Mouse (Mus musculus): Measurements from ENCODE around the gene Morn3. TPM values are rescaled to one million over a fixed set of nuclear protein-coding genes. Genes with fewer than 3 reads are reported as not detected.

Gene Morn3
- polyA plus RNA-seq, 1 experiment from 2014 or later = 3.6 TPM

- H3K27ac ChIP-seq (replicated peaks; ENCODE audit: low read depth, low read length) = no peak overlapping the region
- H3K9me3 ChIP-seq (ENCODE audit: control insufficient read depth, low read length) = 0 out of 2 replicates have a peak, but pooled peaks cover 4% of the 10 kb centered on the region
- H3K27me3 ChIP-seq (replicated peaks; ENCODE audit: control insufficient read depth, insufficient read depth, low read length) = no peaks in the 10 kb centered on the region
- 33% methylated on average over 6 of the region's 6 CpGs for WGBS
- H3K9ac ChIP-seq (ENCODE audit: low read depth, low read length) = no peak overlapping the region
- DNase-seq (ENCODE audit: low spot score) (no peak), ATAC-seq (ENCODE audit: low read depth) (no peak)
- H3K4me2 ChIP-seq (ENCODE audit: low read depth, low read length) = no peak overlapping the region
- H3K4me3 ChIP-seq (ENCODE audit: low read depth, low read length) = no peak overlapping the region
- H3K36me3 ChIP-seq (ENCODE audit: control insufficient read depth, insufficient read depth, low read length) = peaks cover 12% of the 10 kb centered on the region
- H3K4me1 ChIP-seq (ENCODE audit: control insufficient read depth, insufficient read depth, low read length) = peaks cover 8% of the 10 kb centered on the region; the same call in 1 of the 2 replicates
These were observed 11.3 kb downstream of the Morn3 start for GRCm38 (mm10) chr5:123035564-123035963.

- H3K9ac ChIP-seq (ENCODE audit: low read depth, low read length) = no peak overlapping the region
- peaks cover 12% of the 10 kb centered on the region for H3K36me3 ChIP-seq (ENCODE audit: control insufficient read depth, insufficient read depth, low read length)
- H3K4me3 ChIP-seq (ENCODE audit: low read depth, low read length) = no peak overlapping the region
- no peak for ATAC-seq (ENCODE audit: low read depth)
- no peak overlapping the region for H3K4me2 ChIP-seq (ENCODE audit: low read depth, low read length)
- WGBS = 89% methylated on average over 4 of the region's 4 CpGs
- H3K27me3 ChIP-seq (replicated peaks; ENCODE audit: control insufficient read depth, insufficient read depth, low read length) = no peaks in the 10 kb centered on the region
- 0 out of 2 replicates have a peak, but pooled peaks cover 4% of the 10 kb centered on the region for H3K9me3 ChIP-seq (ENCODE audit: control insufficient read depth, low read length)
- DNase-seq (ENCODE audit: low spot score) = no peak
- peaks cover 8% of the 10 kb centered on the region; the same call in 1 of the 2 replicates for H3K4me1 ChIP-seq (ENCODE audit: control insufficient read depth, insufficient read depth, low read length)
- no peak overlapping the region for H3K27ac ChIP-seq (replicated peaks; ENCODE audit: low read depth, low read length)
These were observed 11.7 kb downstream of the Morn3 start for GRCm38 (mm10) chr5:123035089-123035488.

- Histone ChIP-seq H3K9ac (ENCODE audit: low read depth, low read length) (no peak overlapping the region), H3K4me2 (ENCODE audit: low read depth, low read length) (no peak overlapping the region), H3K36me3 (ENCODE audit: control insufficient read depth, insufficient read depth, low read length) (peaks cover 19% of the 10 kb centered on the region), H3K27ac (replicated peaks; ENCODE audit: low read depth, low read length) (no peak overlapping the region), H3K27me3 (replicated peaks; ENCODE audit: control insufficient read depth, insufficient read depth, low read length) (no peaks in the 10 kb centered on the region), H3K9me3 (ENCODE audit: control insufficient read depth, low read length) (0 out of 2 replicates have a peak, but pooled peaks cover 4% of the 10 kb centered on the region), H3K4me1 (ENCODE audit: control insufficient read depth, insufficient read depth, low read length) (no peaks in the 10 kb centered on the region), H3K4me3 (ENCODE audit: low read depth, low read length) (no peak overlapping the region)
- DNase-seq (ENCODE audit: low spot score) (no peak), ATAC-seq (ENCODE audit: low read depth) (no peak)
- 65% methylated on average over 7 of the region's 7 CpGs for WGBS
These were observed 13.1 kb downstream of the Morn3 start for GRCm38 (mm10) chr5:123033646-123034160.

- no peak for ATAC-seq (ENCODE audit: low read depth)
These were observed 15.5 kb downstream of the Morn3 start for GRCm38 (mm10) chr5:123031312-123031711.

GRCm38 (mm10) chr5:123029729-123030128 is 17.1 kb downstream of the Morn3 start:
- no peak overlapping the region for H3K4me2 ChIP-seq (ENCODE audit: low read depth, low read length)
- 62% methylated on average over 6 of the region's 7 CpGs for WGBS
- no peak overlapping the region for H3K9ac ChIP-seq (ENCODE audit: low read depth, low read length)
- H3K4me3 ChIP-seq (ENCODE audit: low read depth, low read length) = no peak overlapping the region
- no peak overlapping the region for H3K27ac ChIP-seq (replicated peaks; ENCODE audit: low read depth, low read length)
- H3K4me1 ChIP-seq (ENCODE audit: control insufficient read depth, insufficient read depth, low read length) = peaks cover 8% of the 10 kb centered on the region; the same call in 1 of the 2 replicates
- H3K9me3 ChIP-seq (ENCODE audit: control insufficient read depth, low read length) = 0 out of 2 replicates have a peak, but pooled peaks cover 4% of the 10 kb centered on the region
- H3K27me3 ChIP-seq (replicated peaks; ENCODE audit: control insufficient read depth, insufficient read depth, low read length) = no peaks in the 10 kb centered on the region
- peaks cover 19% of the 10 kb centered on the region for H3K36me3 ChIP-seq (ENCODE audit: control insufficient read depth, insufficient read depth, low read length)
- DNase-seq (ENCODE audit: low spot score) (no peak), ATAC-seq (ENCODE audit: low read depth) (no peak)

More at GRCm38 (mm10) chr5:123031312-123031711, 15.5 kb downstream of the Morn3 start:
- 93% methylated on average over 3 of the region's 3 CpGs for WGBS
- DNase-seq (ENCODE audit: low spot score) = no peak
- H3K36me3 ChIP-seq (ENCODE audit: control insufficient read depth, insufficient read depth, low read length) = peaks cover 19% of the 10 kb centered on the region
- 0 out of 2 replicates have a peak, but pooled peaks cover 4% of the 10 kb centered on the region for H3K9me3 ChIP-seq (ENCODE audit: control insufficient read depth, low read length)
- H3K4me2 ChIP-seq (ENCODE audit: low read depth, low read length) = no peak overlapping the region
- H3K27ac ChIP-seq (replicated peaks; ENCODE audit: low read depth, low read length) = no peak overlapping the region
- no peak overlapping the region for H3K9ac ChIP-seq (ENCODE audit: low read depth, low read length)
- no peaks in the 10 kb centered on the region for H3K27me3 ChIP-seq (replicated peaks; ENCODE audit: control insufficient read depth, insufficient read depth, low read length)
- H3K4me3 ChIP-seq (ENCODE audit: low read depth, low read length) = no peak overlapping the region
- peaks cover 4% of the 10 kb centered on the region; the same call in 1 of the 2 replicates for H3K4me1 ChIP-seq (ENCODE audit: control insufficient read depth, insufficient read depth, low read length)

- Histone ChIP-seq H3K36me3 (ENCODE audit: control insufficient read depth, insufficient read depth, low read length) (peaks cover 19% of the 10 kb centered on the region), H3K27ac (replicated peaks; ENCODE audit: low read depth, low read length) (no peak overlapping the region), H3K27me3 (replicated peaks; ENCODE audit: control insufficient read depth, insufficient read depth, low read length) (no peaks in the 10 kb centered on the region), H3K9me3 (ENCODE audit: control insufficient read depth, low read length) (0 out of 2 replicates have a peak, but pooled peaks cover 4% of the 10 kb centered on the region), H3K4me3 (ENCODE audit: low read depth, low read length) (no peak overlapping the region), H3K4me2 (ENCODE audit: low read depth, low read length) (no peak overlapping the region), H3K4me1 (ENCODE audit: control insufficient read depth, insufficient read depth, low read length) (peaks cover 8% of the 10 kb centered on the region; the same call in 1 of the 2 replicates), H3K9ac (ENCODE audit: low read depth, low read length) (no peak overlapping the region)
- DNase-seq (ENCODE audit: low spot score) (no peak), ATAC-seq (ENCODE audit: low read depth) (no peak)
- 54% methylated on average over 6 of the region's 6 CpGs for WGBS
These were observed 19.4 kb downstream of the Morn3 start for GRCm38 (mm10) chr5:123027436-123027835.

DNA sequence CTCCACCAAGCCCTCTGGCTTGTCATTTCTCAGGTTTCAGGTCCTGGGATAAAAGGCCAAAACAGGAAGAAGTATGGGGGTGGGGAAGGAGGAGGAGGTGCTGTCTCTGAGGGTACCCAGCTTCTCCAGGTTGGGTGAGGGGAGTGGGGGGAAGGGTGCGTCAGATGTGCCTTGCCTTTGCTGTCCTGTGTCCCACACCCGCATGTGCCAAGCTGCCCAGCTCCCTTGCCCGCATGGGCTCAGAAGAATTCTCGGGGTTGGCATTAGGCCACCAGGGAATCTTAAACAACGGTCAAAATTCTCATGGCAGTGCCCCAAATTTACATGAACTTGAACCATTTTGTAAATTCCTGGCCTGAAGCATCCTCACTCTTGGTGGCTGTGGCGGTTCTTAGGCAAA is 20.4 kb downstream of the Morn3 start:
- H3K9me3 ChIP-seq (ENCODE audit: control insufficient read depth, low read length) = 0 out of 2 replicates have a peak, but pooled peaks cover 4% of the 10 kb centered on the region
- H3K36me3 ChIP-seq (ENCODE audit: control insufficient read depth, insufficient read depth, low read length) = peaks cover 12% of the 10 kb centered on the region
- H3K27ac ChIP-seq (replicated peaks; ENCODE audit: low read depth, low read length) = no peak overlapping the region
- peaks cover 8% of the 10 kb centered on the region; the same call in 1 of the 2 replicates for H3K4me1 ChIP-seq (ENCODE audit: control insufficient read depth, insufficient read depth, low read length)
- H3K9ac ChIP-seq (ENCODE audit: low read depth, low read length) = no peak overlapping the region
- H3K4me2 ChIP-seq (ENCODE audit: low read depth, low read length) = no peak overlapping the region
- DNase-seq (ENCODE audit: low spot score) = no peak
- ATAC-seq (ENCODE audit: low read depth) = no peak
- WGBS = 55% methylated on average over 6 of the region's 6 CpGs
- no peak overlapping the region for H3K4me3 ChIP-seq (ENCODE audit: low read depth, low read length)
- no peaks in the 10 kb centered on the region for H3K27me3 ChIP-seq (replicated peaks; ENCODE audit: control insufficient read depth, insufficient read depth, low read length)

GRCm38 (mm10) chr5:123024965-123025573 is 21.7 kb downstream of the Morn3 start:
- WGBS = 76% methylated on average over 9 of the region's 9 CpGs
- peaks cover 8% of the 10 kb centered on the region; the same call in 1 of the 2 replicates for H3K4me1 ChIP-seq (ENCODE audit: control insufficient read depth, insufficient read depth, low read length)
- no peak for ATAC-seq (ENCODE audit: low read depth)
- no peaks in the 10 kb centered on the region for H3K27me3 ChIP-seq (replicated peaks; ENCODE audit: control insufficient read depth, insufficient read depth, low read length)
- H3K9ac ChIP-seq (ENCODE audit: low read depth, low read length) = no peak overlapping the region
- DNase-seq (ENCODE audit: low spot score) = no peak
- no peaks in the 10 kb centered on the region for H3K9me3 ChIP-seq (ENCODE audit: control insufficient read depth, low read length)
- H3K4me3 ChIP-seq (ENCODE audit: low read depth, low read length) = no peak overlapping the region
- H3K4me2 ChIP-seq (ENCODE audit: low read depth, low read length) = no peak overlapping the region
- H3K36me3 ChIP-seq (ENCODE audit: control insufficient read depth, insufficient read depth, low read length) = peaks cover 7% of the 10 kb centered on the region
- no peak overlapping the region for H3K27ac ChIP-seq (replicated peaks; ENCODE audit: low read depth, low read length)

Data from embryonic facial prominence, embryonic 14.5 days (tissue).